Mouse (Mus musculus) spleen, postnatal 36 days (tissue): ENCODE results near the gene Npcd.

ENCODE experiments used
- DNase-seq, 2 experiments: peaks; one replicate each; pipeline ENCODE4 v3.0.0; 2022; ENCODE audit warnings: low spot score in 2 of 2, mixed read lengths in 1 of 2

Npcd gene

GRCm38 (mm10) chr15:79803533-79804351, 30.3 kb downstream of the Npcd start:
- no peak for DNase-seq

- DNase-seq = no peak
Observed at GRCm38 (mm10) chr15:79802304-79802703, 31.7 kb downstream of the Npcd start.

GRCm38 (mm10) chr15:79801646-79802045, 32.4 kb downstream of the Npcd start:
- no peak for DNase-seq

GRCm38 (mm10) chr15:79800701-79801100, 33.3 kb downstream of the Npcd start:
- DNase-seq = no peak

- no peak for DNase-seq
Observed at GRCm38 (mm10) chr15:79798591-79798990, 35.4 kb downstream of the Npcd start.

GRCm38 (mm10) chr15:79797680-79798079, 36.4 kb downstream of the Npcd start:
- no peak for DNase-seq

- no peak for DNase-seq
Observed at GRCm38 (mm10) chr15:79797096-79797495, 36.9 kb downstream of the Npcd start.

GRCm38 (mm10) chr15:79796256-79796655, 37.8 kb downstream of the Npcd start:
- no peak for DNase-seq

- DNase-seq = no peak
Observed at GRCm38 (mm10) chr15:79794173-79794572, 39.9 kb downstream of the Npcd start.

GRCm38 (mm10) chr15:79793076-79793475, 41.0 kb downstream of the Npcd start:
- DNase-seq = no peak

GRCm38 (mm10) chr15:79792455-79792854, 41.6 kb downstream of the Npcd start:
- DNase-seq = no peak

- peak; percentile 21 to 22 for DNase-seq
Observed at GRCm38 (mm10) chr15:79791502-79791901, 42.5 kb downstream of the Npcd start.

GRCm38 (mm10) chr15:79790905-79791304, 43.1 kb downstream of the Npcd start:
- DNase-seq = no peak

- DNase-seq = no peak
Observed at GRCm38 (mm10) chr15:79790111-79790510, 43.9 kb downstream of the Npcd start.

GRCm38 (mm10) chr15:79787815-79788214, 46.2 kb downstream of the Npcd start:
- DNase-seq = no peak

- no peak for DNase-seq
Observed at GRCm38 (mm10) chr15:79785056-79785455, 49.0 kb downstream of the Npcd start.

GRCm38 (mm10) chr15:79777749-79778148, 56.3 kb downstream of the Npcd start, which contains the start of gene Dnal4:
TSS of gene Dnal4 (minus strand) at chr15:79777849.
- no peak for DNase-seq

GRCm38 (mm10) chr15:79775662-79776061, 58.4 kb downstream of the Npcd start:
- no peak for DNase-seq

GRCm38 (mm10) chr15:79774117-79775027, 59.7 kb downstream of the Npcd start:
- DNase-seq = peak; percentile 95 to 96

- DNase-seq = no peak
Observed at GRCm38 (mm10) chr15:79770629-79771240, 63.3 kb downstream of the Npcd start.

- peak in 1 of 2 experiments; percentile 20 for DNase-seq
Observed at GRCm38 (mm10) chr15:79768302-79768701, 65.7 kb downstream of the Npcd start.

GRCm38 (mm10) chr15:79767327-79767961, 66.6 kb downstream of the Npcd start:
- no peak for DNase-seq
